Comparison of ENCODE assay signal across 8 mouse cellular contexts in genomic region chr17:30454862-30455243, GRCm38 (mm10).
DNase-seq lines count a peak whose midpoint lies in the region; ATAC-seq lines count a peak whose summit lies in the region.

No protein-coding gene starts in this region.

- no peak for ATAC-seq in monocyte, adult 5-6 weeks (replicated peaks; ENCODE audit: insufficient number of reproducible peaks, low FRiP score, low TSS enrichment, poor library complexity, severe bottlenecking)
- peak; percentile 82 for ATAC-seq in common myeloid progenitor, adult 5-6 weeks (replicated peaks; ENCODE audit: low read depth, poor library complexity, severe bottlenecking)
- ATAC-seq in megakaryocyte-erythroid progenitor cell, adult 5-6 weeks (replicated peaks; ENCODE audit: low FRiP score, low TSS enrichment, poor library complexity, severe bottlenecking), result no peak

- intact Hi-C loops in left cerebral cortex, postnatal 25 days (cut with DNase I), result loop anchor here (2.0 to 10.0 kb wide), 7 partner anchors 220 to 478 kb away; partner anchors contain the start of gene Zfand3

- peak; percentile 9 to 42 for DNase-seq in monocyte, adult 2 months (ENCODE audit: low read depth in 1 of 2, low spot score in 2 of 2)
- peak; percentile 87 for DNase-seq in ZHBTc4 (ENCODE audit: low read depth, low spot score)
- peak; percentile 84 for DNase-seq in heart, postnatal 4 days
- peak; percentile 77 to 91 for DNase-seq in left cerebral cortex, postnatal 25 days (ENCODE audit: low spot score in 2 of 2)
- DNase-seq in right cerebral cortex, adult 2 months (ENCODE audit: low spot score in 2 of 2), result peak; percentile 79 to 93

Comparison
In these comparisons a context has a peak if more than half of its experiments do, and no peak if none do; other contexts are left out.
1. DNase-seq: peak in every context shown above with its lines; median percentile 87 in ZHBTc4; 86 in right cerebral cortex, adult 2 months; 84 in heart, postnatal 4 days; 84 in left cerebral cortex, postnatal 25 days; 26 in monocyte, adult 2 months.